Mouse (Mus musculus) embryonic fibroblast, embryonic 13.5 days (primary cell): ENCODE measurements around the gene Pde5a. TPM values are rescaled to one million over a fixed set of nuclear protein-coding genes. Genes with fewer than 3 reads are reported as not detected.

Source experiments
- H3K27ac ChIP-seq: 2 replicates; pipeline ENCODE4 v1.5.1; 2012; ENCODE audit warnings: low read length, control low read depth, inconsistent platforms; ENCODE audit not compliant: insufficient read depth
- H3K4me1 ChIP-seq: 2 replicates; pipeline ENCODE4 v1.6.1; 2011; ENCODE audit warnings: low read length; ENCODE audit not compliant: control insufficient read depth, insufficient read depth
- H3K4me3 ChIP-seq: 2 replicates; pipeline ENCODE4 v1.5.1; 2011; ENCODE audit warnings: mild to moderate bottlenecking, control low read depth, low read length; ENCODE audit not compliant: insufficient read depth
- CTCF ChIP-seq: IDR thresholded peaks from 2 replicates; pipeline ENCODE4 v1.5.1; 2011; ENCODE audit warnings: mild to moderate bottlenecking, control low read depth, low read length, moderate library complexity, borderline replicate concordance; ENCODE audit not compliant: insufficient read depth
- POLR2A ChIP-seq: IDR thresholded peaks from 2 replicates; pipeline ENCODE4 v1.6.1; 2011; ENCODE audit warnings: low read depth, mild to moderate bottlenecking, control low read depth, low read length, moderate library complexity
- polyA plus RNA-seq: library from polyadenylated mRNA; stranded (reverse); fragments of >200 nt; gene quantifications from 2 replicates; pipeline ENCODE4 v1.2.4, GENCODE M21; 2011; ENCODE audit warnings: low read depth; ENCODE audit not compliant: missing spikeins, insufficient read length

Gene Pde5a
- 9.3 and 12.2 TPM in 2 replicates for polyA plus RNA-seq

GRCm38 (mm10) chr3:122728852-122729600 lies at the start of gene Pde5a:
Gene Pde5a (plus strand): TSS chr3:122728947.
- peak; percentile 27; the same call in 1 of the 2 replicates for TF ChIP-seq POLR2A
- peak; percentile 80 for TF ChIP-seq CTCF
- Histone ChIP-seq H3K4me3 (peak within 1 kb of the TSS; percentile 53), H3K27ac (peak within 1 kb of the TSS; percentile 60), H3K4me1 (no peaks in the 10 kb centered on the region)

GRCm38 (mm10) chr3:122680851-122681250 lies 47.9 kb upstream of the Pde5a start:
- Histone ChIP-seq H3K4me3 (no peak overlapping the region), H3K27ac (no peak overlapping the region), H3K4me1 (0 out of 2 replicates have a peak, but pooled peaks cover 3% of the 10 kb centered on the region)
- no peak for TF ChIP-seq POLR2A
- no peak for TF ChIP-seq CTCF

- H3K4me1 ChIP-seq = 0 out of 2 replicates have a peak, but pooled peaks cover 3% of the 10 kb centered on the region
- TF ChIP-seq CTCF = no peak
- no peak for TF ChIP-seq POLR2A
Observed at GRCm38 (mm10) chr3:122682352-122682751, 46.4 kb upstream of the Pde5a start.

GRCm38 (mm10) chr3:122684832-122685231 lies 43.9 kb upstream of the Pde5a start:
- H3K4me1 ChIP-seq = 0 out of 2 replicates have a peak, but pooled peaks cover 5% of the 10 kb centered on the region
- no peak overlapping the region for H3K27ac ChIP-seq
- TF ChIP-seq POLR2A (no peak), CTCF (no peak)
- H3K4me3 ChIP-seq = no peak overlapping the region

More at GRCm38 (mm10) chr3:122682352-122682751, 46.4 kb upstream of the Pde5a start:
- Histone ChIP-seq H3K4me3 (no peak overlapping the region), H3K27ac (no peak overlapping the region)

GRCm38 (mm10) chr3:122693039-122693438 lies 35.7 kb upstream of the Pde5a start:
- Histone ChIP-seq H3K4me3 (no peak overlapping the region), H3K27ac (no peak overlapping the region), H3K4me1 (peaks cover 2% of the 10 kb centered on the region; the same call in 1 of the 2 replicates)
- TF ChIP-seq CTCF = no peak
- TF ChIP-seq POLR2A = no peak

GRCm38 (mm10) chr3:122695870-122696269 lies 32.9 kb upstream of the Pde5a start:
- no peak for TF ChIP-seq CTCF
- no peak for TF ChIP-seq POLR2A
- Histone ChIP-seq H3K4me1 (no peaks in the 10 kb centered on the region; the same call in 1 of the 2 replicates), H3K4me3 (no peak overlapping the region), H3K27ac (no peak overlapping the region)

- H3K4me3 ChIP-seq = no peak overlapping the region
- TF ChIP-seq CTCF (no peak), POLR2A (no peak)
- H3K4me1 ChIP-seq = no peaks in the 10 kb centered on the region; the same call in 1 of the 2 replicates
- no peak overlapping the region for H3K27ac ChIP-seq
Observed at GRCm38 (mm10) chr3:122696672-122697071, 32.1 kb upstream of the Pde5a start.

GRCm38 (mm10) chr3:122704209-122704608 lies 24.5 kb upstream of the Pde5a start:
- Histone ChIP-seq H3K4me1 (peaks cover 4% of the 10 kb centered on the region), H3K27ac (peak overlapping the region; percentile 38; the same call in 1 of the 2 replicates), H3K4me3 (no peak overlapping the region)
- TF ChIP-seq POLR2A (no peak), CTCF (no peak)

GRCm38 (mm10) chr3:122705246-122705645 lies 23.5 kb upstream of the Pde5a start:
- Histone ChIP-seq H3K27ac (no peak overlapping the region), H3K4me3 (no peak overlapping the region), H3K4me1 (peaks cover 4% of the 10 kb centered on the region)
- TF ChIP-seq CTCF (no peak), POLR2A (no peak)

- H3K27ac ChIP-seq = no peak overlapping the region
- peaks cover 4% of the 10 kb centered on the region for H3K4me1 ChIP-seq
- no peak overlapping the region for H3K4me3 ChIP-seq
- TF ChIP-seq POLR2A = no peak
- no peak for TF ChIP-seq CTCF
Observed at GRCm38 (mm10) chr3:122708485-122708884, 20.3 kb upstream of the Pde5a start.
